Mouse (Mus musculus): Measurements from ENCODE around the gene Lmf1.

GRCm38 (mm10) chr17:25612537-25612936, 33.7 kb downstream of the Lmf1 start:
- TF ChIP-seq GATA1 (IDR thresholded peaks at IDR 0.05; ENCODE audit: borderline replicate concordance, low read length), result no peak
- no peak for TF ChIP-seq FLI1 (IDR thresholded peaks at IDR 0.05; ENCODE audit: low read length)

Data from megakaryocyte, embryonic 14.5 days (primary cell).